Mouse (Mus musculus) CD4-positive, CD25-positive, alpha-beta regulatory T cell, adult 4 months (primary cell): Measurements from ENCODE around the gene Ces2f. TPM values are rescaled to one million over a fixed set of nuclear protein-coding genes. Genes with fewer than 3 reads are reported as not detected.
"Not testable (repeated sequence)": the region's sequence is repeated elsewhere in the genome, so short reads cannot be mapped to it uniquely, and the experiment has no call there.

Source experiments
- ATAC-seq: one replicate; pipeline ENCODE4 v1.8.0; 2017
- polyA plus RNA-seq, 2 experiments: library from polyadenylated mRNA; unstranded; fragments of 100-300 nt; shearing (Covaris generic); gene quantifications; one replicate each; pipeline ENCODE4 v1.2.1; 2017

The Ces2f gene
- not detected for polyA plus RNA-seq

- no peak for ATAC-seq
Measured at GRCm38 (mm10) chr8:104947056-104947455, at the start of gene Ces2f. Gene Ces2f, plus strand, starts transcription at chr8:104947356.

GRCm38 (mm10) chr8:104901746-104902145, 45.4 kb upstream of the Ces2f start:
- no peak for ATAC-seq

- ATAC-seq: no peak
Measured at GRCm38 (mm10) chr8:104907111-104907510, 40.0 kb upstream of the Ces2f start.

DNA sequence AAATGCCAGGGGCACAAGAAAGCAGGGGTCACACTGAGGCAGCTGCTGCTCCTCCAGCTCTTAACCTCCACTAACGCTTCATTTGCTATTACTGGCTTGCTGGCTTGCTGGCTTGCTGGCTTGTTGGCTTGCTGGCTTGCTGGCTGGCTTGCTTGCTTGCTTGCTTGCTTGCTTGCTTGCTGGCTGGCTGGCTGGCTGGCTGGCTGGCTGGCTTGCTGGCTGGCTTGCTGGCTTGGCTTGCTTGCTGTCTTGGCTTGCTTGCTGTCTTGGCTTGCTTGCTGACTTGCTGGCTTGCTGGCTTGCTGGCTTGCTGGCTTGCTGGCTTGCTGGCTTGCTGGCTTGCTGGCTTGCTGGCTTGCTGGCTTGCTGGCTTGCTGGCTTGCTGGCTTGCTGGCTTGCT, 38.1 kb upstream of the Ces2f start:
- ATAC-seq: not testable (repeated sequence)

GRCm38 (mm10) chr8:104909651-104910050, 37.5 kb upstream of the Ces2f start:
- ATAC-seq: not testable (repeated sequence)

GRCm38 (mm10) chr8:104925972-104926596, 21.1 kb upstream of the Ces2f start, which contains the start of gene Ces2e:
Gene Ces2e, plus strand, starts transcription at chr8:104926260.
- no peak for ATAC-seq

- ATAC-seq: no peak
Measured at GRCm38 (mm10) chr8:104927301-104927700, 19.9 kb upstream of the Ces2f start.

DNA sequence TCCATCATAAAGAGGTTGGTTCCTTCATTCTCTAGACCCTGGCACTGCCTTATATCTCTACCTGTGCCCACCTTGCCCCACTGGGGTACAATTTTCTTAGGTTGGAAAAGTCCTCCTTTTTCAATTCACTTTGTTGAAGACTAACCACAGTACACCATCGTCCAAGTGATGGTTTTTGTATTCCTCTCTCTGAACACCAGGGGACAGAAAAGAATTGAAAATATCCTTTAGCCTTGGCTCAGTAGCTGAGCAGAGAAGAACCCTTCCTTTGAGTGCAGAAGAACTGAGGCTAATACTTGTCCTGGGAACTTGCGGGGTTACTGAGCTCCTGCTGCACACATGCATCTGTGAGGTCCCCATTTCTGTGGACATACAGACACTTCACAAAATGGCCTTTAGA, 2.5 kb upstream of the Ces2f start:
- no peak for ATAC-seq

GRCm38 (mm10) chr8:104949031-104949430, 1.9 kb downstream of the Ces2f start:
- ATAC-seq: no peak

DNA sequence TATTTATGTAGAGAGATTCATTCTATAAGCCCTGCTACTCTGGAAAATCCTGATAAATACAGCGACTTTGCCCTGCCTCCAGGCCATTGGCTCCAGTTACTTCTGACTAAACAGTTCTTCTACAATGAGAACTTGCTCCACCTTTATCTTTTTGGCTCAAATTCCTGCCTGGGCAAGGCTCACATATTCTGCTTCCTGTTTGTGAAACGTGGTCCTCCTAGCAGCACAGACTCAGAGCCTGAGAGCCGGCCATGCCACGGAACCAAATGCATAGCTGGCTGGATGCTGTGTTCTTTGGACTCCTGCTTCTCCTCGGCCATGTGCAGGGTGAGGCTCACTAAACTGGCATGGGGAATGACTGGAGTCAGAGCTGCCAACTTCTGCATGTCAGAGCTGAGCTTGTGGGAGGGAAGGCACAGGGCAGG, 14.4 kb downstream of the Ces2f start, which contains the start of gene Ces2g:
Ces2g (plus strand) TSS at position 182 of the 425 bp plus-strand sequence.
- no peak for ATAC-seq

- ATAC-seq: no peak
Measured at GRCm38 (mm10) chr8:104962229-104962901, 15.2 kb downstream of the Ces2f start.

DNA sequence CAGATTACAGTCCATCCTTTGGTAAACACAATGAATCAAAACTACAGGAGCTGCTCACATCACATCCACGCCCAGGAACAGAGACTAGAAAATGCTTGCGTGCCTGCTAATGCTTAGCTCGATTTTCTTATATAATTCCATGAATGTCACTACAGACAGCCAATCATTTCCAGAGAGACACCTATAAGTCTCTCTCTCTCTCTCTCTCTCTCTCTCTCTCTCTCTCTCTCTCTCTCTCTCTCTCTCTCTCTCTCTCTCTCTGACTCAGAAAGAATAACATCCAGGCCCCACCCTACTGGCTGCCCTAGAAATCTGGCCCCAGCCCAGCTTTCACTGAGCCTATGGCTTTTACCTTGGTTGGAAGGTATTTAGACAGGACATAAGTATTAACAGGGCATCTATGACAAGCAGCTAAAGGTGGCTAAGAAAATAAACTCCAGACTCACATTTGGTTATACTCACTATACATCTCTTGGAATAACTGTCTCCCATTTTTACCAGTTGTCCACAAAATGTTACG, 16.3 kb downstream of the Ces2f start:
- no peak for ATAC-seq

GRCm38 (mm10) chr8:104984126-104984525, 37.0 kb downstream of the Ces2f start:
- no peak for ATAC-seq

GRCm38 (mm10) chr8:104984942-104985341, 37.8 kb downstream of the Ces2f start:
- no peak for ATAC-seq

- no peak for ATAC-seq
Measured at GRCm38 (mm10) chr8:104998191-104998590, 51.0 kb downstream of the Ces2f start.

GRCm38 (mm10) chr8:104999183-104999582, 52.0 kb downstream of the Ces2f start:
- no peak for ATAC-seq

DNA sequence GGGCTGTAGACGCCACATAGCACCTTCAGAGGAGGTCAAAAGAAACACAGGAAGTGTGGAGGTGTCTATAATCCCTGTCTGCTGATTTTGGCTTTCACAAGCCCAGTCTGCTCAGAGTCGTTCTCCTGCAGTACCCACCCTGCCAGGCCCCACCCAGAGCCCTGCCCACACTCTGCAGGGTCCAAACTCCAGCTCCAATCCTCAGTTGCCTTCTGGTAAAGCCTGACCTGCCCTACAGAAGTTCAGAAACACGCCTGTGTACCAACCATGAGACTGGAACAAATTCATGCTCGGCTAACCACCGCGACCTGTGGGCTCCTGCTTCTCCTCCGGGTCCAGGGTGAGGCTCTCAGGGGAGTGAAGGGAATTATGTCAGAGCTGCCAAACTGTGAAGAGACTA, 53.4 kb downstream of the Ces2f start, which contains the start of gene Ces2h:
Ces2h (plus strand) TSS at position 268 of the 400 bp plus-strand sequence.
- no peak for ATAC-seq

Other genes with a start within 250 kb of the Ces2f start
- under 1 TPM in 1 of 2 experiments, not detected in 1; 0.38 TPM for gene Ces2a, start 213.4 kb upstream of the Ces2f start, polyA plus RNA-seq
- not detected for gene Ces2b, start 115.8 kb upstream of the Ces2f start, polyA plus RNA-seq
- 10 to 100 TPM; 22.1 to 39.8 TPM for gene Ces2c, start 100.3 kb upstream of the Ces2f start, polyA plus RNA-seq
- gene Ces2e, start 21.1 kb upstream of the Ces2f start, polyA plus RNA-seq: not detected
- under 1 TPM; 0.13 to 0.28 TPM for gene Ces2g, start 14.4 kb downstream of the Ces2f start, polyA plus RNA-seq
- gene Ces2h, start 53.5 kb downstream of the Ces2f start, polyA plus RNA-seq: not detected
- not detected for gene Ces3a, start 101.2 kb downstream of the Ces2f start, polyA plus RNA-seq
- not detected for gene Ces3b, start 136.4 kb downstream of the Ces2f start, polyA plus RNA-seq
- gene Ces4a, start 184.4 kb downstream of the Ces2f start, polyA plus RNA-seq: under 1 TPM in 1 of 2 experiments, not detected in 1; 0.13 TPM
- 10 to 100 TPM; 26.7 to 40.6 TPM for gene Cbfb, start 223.3 kb downstream of the Ces2f start, polyA plus RNA-seq